Mouse (Mus musculus) brain, embryonic 18.5 days (tissue): Measurements from ENCODE around the gene Mier2.

Experiments
- DNase-seq: peaks from one replicate; pipeline ENCODE4 v3.0.0-alpha.2; 2012; ENCODE audit warnings: low read depth, low spot score

Mier2 gene

DNA sequence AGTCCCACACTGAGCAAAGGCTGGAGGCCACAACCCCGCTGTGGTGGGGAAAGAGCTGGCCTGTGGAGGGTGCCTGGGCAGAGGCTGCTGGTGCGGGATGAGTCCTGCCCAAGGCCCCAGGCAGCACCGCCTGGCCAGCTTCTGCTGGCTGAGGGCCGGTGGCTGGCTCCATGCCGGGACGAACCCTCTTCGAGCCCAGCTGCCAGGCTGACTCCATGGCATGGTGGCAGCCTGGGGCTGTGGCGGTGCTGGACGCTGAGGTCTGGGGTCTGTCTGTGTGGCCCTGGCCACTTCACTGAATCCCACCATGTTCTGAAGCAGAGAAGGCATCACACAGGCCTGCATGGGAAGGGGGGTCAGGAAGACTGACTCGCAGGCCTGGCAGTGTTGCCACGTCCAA lies 14.3 kb downstream of the Mier2 start:
- no peak for DNase-seq

DNA sequence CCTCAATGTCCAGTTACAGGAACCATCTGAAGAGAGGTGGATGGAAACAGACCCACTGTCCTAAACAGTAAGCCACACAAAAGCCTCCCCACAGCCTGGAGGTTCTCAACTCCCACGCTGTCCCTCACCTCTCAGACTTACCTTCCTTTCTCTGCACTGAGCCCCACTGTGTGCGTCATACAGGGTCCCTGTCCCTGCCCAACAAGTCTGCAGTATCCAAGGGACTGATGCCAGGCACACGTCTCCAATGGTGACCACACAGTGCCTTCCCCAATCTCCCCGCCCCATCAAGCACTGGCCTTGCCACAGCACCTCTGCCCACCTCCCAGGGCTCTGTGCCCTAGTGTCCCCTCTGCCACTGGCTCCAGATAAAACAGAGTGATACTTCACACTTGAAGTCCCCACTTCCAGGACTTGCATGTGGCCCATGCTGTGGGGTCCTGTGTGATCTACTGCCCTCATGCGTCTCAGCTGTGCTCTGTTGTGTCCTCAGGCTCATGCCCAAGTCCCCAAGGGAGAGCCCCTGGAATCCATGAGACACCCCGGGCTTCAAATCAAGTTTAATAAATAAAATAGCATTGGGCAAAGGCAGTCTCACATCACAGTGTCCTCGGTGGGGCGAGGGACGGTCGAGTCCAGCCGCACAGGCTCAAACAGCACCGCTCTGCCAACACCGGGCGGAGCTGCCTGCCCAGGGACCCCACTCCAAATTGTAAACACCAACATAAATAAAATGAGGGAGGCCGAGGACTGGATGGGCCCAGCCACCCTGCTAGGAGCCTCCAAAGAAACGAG lies 15.1 kb downstream of the Mier2 start:
- no peak for DNase-seq

DNA sequence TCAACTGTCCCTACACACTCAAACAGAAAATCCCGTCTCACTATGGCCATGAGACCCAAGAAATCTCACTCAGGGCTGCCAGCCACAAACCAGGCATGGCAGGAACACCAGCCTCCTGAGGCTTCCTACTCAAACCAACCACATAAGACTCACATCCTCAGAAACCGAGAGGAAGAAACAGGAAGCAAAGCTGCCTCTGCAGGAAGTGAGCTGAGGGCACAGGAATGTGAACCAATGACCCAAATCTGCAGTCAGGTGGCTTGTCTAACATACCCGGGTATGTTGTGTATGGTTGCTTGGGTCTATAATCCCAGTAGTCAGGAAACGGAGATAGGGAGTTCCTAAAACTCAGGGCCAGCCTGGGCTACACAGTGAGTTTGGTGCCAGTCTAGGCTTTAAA lies 16.1 kb downstream of the Mier2 start:
- no peak for DNase-seq

DNA sequence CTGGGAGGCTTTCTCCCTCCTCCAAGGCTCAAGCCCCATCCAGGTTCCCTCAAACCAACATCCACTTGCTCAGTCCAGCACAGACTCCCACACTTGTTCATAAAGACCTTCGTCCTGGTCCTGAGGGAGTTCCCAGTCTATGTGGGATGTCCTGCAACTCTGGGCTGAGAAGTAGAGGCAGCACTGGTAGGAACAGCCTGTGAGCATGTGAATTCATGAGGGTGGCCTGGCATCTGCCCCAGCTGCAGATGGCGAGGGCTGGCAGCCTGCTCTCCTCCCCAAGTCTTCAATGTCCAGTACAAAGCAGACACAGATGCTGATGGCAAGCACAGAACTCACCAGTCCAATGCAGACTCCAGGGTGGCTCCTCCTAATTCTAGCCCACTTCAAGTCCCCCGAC lies 16.7 kb downstream of the Mier2 start:
- DNase-seq = no peak

DNA sequence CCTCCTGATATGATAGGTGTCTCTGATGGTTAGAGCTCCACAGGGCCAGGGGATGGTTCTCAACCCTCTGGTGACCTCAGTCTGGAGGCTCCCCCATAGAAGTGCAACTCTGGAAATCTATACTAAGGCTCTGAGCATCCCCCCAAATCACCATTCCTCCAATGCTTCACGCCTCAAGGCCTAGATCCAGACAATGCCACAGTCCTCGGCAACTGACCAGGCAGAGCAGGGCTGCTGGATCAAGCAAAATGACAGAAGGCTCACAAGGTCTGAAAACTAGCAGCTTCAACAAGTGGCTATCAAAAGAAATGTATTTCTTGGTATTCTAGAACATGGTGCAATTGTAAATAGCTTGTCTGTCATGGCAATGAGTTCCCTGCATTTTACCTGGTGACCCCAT lies 17.2 kb downstream of the Mier2 start:
- no peak for DNase-seq

DNA sequence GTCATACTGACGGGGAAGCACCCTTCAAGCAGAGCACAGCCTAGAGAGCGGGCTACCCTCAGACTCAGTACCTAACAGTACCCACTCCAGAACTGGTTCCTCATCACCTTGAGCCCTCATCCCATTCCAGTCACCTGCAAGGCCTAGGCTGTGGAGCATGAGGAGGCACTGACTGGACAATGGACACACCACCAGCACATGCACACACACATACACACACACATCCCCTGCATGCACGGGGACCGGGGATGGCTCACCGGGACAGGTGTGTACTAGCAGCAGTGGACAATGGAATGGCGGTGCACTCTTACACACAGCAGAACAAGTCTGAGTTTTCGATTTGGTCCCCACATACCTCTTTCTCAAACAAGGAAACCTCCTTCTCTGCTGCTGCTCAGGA lies 17.7 kb downstream of the Mier2 start:
- DNase-seq = no peak

DNA sequence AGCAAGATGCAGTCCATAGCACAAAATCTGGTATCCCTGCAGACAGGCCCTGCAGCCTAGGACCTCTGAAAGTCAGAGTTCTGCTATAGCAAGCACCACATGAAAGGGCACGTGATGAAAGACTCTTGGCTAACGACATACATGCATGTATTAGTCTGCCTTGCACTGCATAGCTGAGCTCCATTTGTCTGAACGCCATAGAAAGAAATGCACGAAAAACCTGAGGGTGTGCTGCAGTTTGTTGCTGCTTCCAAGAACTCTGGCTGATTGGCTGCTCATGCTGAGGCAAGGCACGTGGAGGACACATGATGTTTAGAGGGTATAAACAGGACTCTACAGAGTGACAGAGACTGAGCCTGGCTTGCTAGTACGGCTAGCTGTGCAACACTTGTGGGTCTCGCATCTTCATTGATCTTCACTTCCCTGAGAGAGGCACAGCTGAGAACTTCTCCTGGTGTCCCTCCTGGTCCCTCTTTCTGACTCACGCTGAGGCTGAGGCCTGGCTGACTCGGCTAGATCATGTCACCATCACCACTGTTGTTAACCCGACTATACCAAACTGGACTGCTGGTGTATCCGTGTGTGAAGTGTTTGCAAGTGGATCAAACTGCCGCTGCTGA lies 18.4 kb downstream of the Mier2 start:
- DNase-seq = no peak

DNA sequence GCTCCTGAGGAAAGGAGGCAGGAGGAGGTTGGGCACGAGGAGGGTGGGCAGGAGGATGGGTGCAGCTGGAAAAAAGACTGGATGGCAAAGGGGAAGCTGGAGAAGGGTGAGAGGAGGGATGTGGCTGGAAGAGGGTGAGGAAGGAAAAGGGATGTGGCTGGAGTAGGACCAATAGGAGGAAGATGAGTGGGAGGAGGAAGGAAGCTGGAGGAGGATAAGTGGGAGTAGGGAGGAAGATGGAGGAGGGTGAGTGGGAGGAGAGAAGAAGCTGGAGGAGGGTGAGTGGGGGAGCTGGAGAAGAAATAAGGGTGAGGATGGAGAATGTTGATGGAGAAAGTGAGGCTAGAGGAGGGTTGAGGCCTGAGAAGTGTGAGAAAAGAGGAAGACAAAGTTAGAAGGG lies 19.6 kb downstream of the Mier2 start:
- no peak for DNase-seq

DNA sequence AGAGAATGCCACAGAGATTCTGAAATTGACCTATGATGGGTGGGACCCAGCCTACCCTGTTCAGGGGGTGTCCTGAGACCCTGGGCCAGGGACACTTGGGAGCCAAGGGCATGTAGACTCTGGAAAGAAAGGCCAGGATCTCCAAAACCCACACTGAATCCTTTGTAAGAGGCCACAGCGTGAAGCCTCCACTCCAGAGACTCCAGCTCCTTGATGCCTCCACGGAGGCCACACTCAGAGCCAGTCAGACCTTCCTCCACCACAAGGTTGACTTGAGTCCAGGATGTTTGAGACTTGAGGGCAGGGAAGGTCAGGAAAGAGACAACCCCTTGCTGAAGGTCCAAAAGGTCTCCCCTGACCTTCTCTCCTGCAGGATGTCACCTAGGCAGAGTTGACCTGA lies 20.6 kb downstream of the Mier2 start:
- DNase-seq = no peak

DNA sequence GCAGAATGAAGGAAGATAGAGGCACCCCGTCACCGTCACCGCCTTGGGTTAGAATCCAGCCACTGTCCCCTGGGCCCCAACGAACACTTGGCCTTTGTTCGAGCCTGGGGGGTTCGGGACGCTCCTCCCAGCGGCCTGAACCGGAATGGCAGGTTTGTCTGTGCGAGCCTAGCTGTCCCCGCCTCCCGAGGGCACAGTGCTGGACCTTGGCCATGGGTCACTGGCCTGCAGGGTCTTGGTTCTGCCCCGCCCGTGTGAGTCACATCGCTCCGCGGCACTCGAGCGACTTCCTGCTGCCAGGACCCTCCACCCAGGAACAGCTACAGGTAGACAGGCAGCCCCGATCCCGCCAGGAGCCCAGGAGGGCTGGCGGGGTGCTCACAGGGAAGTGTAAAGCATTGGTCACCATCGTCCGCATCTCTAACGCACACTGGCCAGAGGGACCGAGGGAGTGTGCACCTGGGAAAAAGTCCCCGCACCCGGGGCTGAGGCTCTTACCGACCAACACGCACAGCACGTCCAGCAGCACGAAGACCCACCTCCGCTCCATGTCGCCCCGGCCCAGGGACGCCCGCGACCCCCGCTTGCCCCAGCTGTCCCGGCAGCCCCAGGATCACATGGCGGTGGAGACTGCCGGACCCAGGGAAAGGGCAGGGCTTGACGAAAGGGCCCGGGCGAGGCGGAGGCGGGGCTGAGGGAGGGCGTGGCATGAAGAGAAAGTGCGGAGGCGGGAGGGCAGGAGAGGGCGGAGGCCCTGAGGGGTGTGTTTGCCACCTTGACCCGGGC lies 21.7 kb downstream of the Mier2 start, which contains the start of gene Plpp2:
TSS of gene Plpp2 (minus strand) at position 671 of the 786 bp plus-strand sequence.
- no peak for DNase-seq

DNA sequence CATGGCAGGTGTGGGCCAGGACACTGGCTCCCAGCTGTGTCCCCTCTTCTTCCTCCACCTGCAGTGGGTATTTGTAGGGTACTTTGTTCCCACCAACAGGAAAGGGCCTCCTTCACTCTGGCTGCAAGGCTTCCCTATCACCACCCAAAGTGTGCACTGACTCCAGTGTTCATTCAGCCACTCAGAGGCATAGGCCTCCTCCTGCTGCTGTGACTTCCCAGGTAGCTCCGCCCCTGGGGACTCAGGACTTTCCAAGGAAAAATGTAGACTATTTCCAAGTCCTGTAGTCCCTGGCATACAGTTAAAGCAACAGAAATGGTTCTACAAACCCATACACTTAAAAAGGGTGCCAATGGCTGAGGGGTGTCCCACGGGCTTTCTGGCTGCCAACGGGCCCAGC lies 22.3 kb downstream of the Mier2 start:
- no peak for DNase-seq

DNA sequence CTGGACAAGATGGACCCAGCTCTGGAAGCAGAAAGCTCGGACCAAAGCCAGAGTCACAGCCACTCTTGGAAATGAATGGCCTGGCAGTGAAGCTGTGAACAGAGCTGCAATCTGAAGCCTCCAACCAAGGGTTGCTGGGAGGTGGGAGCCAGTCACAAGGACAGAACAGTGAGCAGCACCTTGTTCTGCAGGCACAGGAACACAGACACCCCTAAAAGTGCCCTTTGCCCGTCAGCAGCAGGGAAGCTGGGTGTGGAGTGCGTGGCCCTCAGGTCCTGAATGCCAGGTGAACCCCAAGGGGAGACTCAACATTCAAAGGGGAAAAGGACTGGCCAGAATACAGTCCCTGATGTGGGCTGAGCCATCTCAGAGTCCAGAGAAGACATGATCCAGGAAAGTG lies 23.4 kb downstream of the Mier2 start:
- no peak for DNase-seq

DNA sequence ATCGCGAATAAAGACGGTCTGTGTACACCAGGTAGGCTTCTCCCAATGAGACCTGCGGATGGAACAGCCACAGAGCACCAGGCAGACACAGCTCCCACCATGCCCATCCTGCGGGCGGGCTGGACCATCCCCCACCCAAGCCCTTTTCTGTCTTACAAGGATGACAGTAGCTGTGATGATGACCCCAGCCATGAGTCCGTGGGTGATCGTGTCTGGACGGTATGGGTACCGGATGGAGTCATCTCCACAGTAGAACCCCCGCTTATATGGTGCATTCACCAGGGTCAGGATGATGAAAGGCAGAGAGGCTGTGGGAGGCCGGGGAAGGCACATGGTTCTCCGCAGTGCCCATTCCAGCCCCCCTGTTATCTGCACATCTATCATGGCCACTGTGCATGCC lies 24.3 kb downstream of the Mier2 start:
- DNase-seq = no peak

DNA sequence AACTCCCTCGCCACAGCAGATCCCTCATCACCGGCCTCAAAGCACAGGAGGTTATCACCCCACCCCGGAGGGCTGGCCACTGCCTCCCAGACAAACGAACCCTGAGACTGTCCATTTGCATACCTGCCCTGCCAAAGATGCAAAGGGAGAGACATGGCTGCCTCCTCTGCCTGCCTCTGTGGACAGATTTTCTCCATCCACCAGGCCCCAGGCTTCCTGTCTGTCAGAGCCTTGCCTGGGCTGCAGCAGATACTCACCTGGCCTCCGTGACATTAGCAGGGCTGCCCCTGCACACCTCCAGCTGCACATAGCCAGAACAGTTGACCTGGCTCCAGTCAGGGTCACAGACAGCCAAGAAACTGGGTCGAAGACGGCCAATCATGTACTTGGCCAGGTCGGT lies 24.8 kb downstream of the Mier2 start:
- no peak for DNase-seq

DNA sequence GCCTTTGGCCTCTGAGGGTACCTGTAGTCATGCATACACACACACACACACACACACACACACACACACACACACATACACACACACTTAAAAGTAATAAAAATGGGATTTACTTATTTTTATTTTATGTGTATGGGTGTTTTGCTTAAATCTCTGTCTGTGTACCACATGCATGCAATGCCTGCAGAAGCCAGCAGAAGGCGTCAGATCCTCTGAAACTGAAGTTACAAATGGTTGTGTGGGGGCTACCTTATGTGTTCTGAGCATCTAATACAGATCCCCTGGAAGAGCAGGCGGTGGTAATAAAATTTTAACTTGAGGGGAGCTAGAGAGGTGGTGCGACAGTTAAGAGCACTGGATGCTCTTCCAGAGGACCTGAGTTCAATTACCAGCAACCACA lies 26.9 kb downstream of the Mier2 start:
- DNase-seq = no peak

DNA sequence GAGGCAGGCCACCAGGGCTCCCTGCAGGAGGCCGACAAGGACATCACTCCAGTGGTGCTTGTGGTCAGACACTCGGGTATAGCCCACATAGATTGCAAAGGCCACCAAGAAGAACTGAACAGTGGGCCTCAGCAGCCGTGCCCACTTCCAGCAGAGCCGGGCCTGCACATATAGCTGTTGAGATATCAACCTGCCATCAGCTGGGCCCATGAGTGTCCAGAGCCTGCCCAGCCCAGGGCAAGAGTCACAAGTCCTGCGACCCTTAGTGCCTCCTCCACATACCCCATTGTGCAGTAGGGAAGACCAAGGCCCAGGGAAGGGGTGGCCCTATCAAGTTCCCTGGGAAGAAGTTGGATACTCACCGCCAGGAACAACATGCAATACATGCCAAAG lies 27.6 kb downstream of the Mier2 start:
- DNase-seq = no peak

DNA sequence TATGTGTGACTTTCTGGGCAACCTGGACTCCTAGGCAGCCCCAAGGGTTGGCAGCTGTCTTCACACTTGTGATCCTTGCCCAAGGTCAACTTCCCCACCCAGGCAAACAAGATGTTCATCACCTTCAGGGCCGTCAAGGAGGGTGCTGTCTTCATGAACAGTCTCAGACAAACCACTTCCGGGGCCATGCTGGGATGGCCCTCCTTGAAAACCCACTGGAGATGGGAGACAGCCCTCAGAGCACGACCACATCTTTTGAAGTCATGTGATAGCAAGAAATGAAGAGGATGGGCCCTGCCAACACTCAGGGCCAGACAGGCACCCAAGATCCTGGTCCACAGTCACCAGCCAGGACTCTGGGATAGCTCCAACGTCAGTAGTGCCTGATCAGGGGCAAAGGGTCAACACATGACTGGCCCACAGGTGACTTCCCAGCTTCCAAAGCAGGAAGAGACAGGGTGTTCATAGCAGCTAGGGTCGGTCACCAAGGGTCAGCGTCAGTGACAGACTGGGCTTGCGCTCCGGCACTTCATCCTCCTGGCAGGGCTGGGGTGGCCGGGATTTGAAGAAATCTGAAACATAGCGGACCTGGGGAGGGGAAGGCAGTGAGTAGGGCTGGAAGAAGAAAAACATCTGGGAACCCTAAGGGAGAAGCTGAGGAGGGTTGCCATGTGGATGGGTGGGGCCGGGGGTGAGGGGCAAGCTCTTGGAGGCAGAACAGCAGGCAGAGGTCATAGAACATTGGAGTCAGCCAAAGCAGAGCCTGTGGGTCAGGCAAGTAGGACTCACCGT lies 28.1 kb downstream of the Mier2 start:
- no peak for DNase-seq

DNA sequence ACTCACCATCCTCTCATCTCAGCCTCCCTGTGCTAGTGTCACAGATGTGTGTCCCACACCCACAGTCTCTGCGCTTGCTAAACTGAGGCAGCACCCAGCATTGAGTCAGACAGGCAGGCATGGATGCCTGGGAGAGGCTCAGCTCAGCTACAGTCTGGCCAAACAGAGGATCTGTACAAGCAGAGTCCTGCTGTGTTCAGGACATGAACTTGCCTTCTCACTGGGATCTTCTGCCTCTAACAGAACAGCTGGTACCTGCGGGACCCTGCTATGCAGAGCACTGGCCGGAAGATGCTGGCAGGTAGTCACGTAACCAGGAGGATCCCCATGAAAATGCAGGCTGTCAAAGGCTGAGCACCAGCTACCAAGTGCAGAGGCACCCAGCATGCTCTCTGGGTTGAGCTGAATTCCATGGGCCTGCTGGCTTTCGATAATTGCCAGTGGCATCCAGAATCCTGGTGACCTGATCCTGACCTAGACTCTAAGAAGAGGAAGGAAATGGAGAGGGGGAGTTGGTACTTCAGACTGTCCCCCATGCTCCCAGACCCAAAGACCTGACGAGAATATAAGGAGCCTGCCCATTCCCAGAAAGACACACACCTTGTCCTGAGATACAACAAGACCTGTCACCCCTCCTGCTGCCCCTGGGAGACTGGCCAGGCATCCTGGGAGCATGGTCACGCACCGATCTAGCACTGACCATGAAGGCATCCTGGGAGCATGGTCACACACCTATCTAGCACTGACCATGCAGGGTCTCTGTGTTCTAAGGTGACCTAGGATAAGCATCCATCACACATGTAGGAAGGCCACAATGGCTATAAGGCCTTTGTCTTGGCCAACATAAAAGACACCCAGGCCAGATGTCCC lies 29.3 kb downstream of the Mier2 start:
- no peak for DNase-seq

DNA sequence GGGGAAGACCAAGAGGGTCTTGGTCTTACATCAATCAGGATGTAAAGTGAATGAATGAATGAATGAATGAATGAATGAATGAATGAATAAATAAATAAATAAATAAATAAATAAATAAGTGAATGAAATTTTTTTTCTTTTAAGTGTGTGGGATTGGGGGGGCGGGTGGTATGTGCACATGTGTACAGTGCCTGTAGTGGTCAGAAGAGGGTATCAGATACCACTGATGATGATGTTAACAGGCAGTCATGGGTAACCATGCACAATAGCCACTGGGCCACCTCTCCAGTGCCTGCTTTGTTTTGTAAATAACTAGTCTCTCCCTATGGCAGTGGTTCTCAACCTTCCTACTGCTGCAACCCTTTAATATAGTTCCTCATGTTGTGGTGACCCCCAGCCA lies 30.6 kb downstream of the Mier2 start:
- no peak for DNase-seq

DNA sequence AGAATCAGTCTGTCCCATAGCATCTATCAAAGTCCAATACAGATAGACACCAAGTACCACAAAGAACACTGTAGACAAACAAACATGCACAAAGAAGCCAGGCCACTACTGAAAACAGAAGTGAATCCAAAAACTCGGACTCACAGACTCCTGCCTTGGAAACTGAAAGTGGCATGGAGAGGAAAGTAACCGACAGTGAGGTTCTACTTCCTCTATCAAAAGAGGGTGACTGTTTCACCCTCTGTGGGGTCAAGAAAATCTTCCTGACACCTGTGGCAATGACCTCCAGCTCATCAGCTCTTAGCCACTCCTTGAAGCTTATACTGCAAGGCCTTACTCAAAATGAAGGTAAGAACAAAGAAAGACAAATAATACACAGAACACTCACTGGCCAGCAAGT lies 48.3 kb downstream of the Mier2 start:
- no peak for DNase-seq
